Mouse (Mus musculus): ENCODE results near the gene Gm10282. TPM values are rescaled to one million over a fixed set of nuclear protein-coding genes. Genes with fewer than 3 reads are reported as not detected.

Gene Gm10282
- total and polyA plus RNA-seq, 3 experiments = 11.7 to 133 TPM; not detected in 1

GRCm38 (mm10) chr8:72295125-72295524, 9.9 kb downstream of the Gm10282 start:
- peak; percentile 38; the same call in 1 of the 2 replicates for TF ChIP-seq ETS1 (IDR thresholded peaks at IDR 0.05; ENCODE audit: low read depth, low read length)
- TF ChIP-seq JUND (IDR thresholded peaks at IDR 0.05; ENCODE audit: low read depth, low read length) = no peak
- TF ChIP-seq CTCF (IDR thresholded peaks at IDR 0.05 in 2 of 3, conservative IDR thresholded peaks at IDR 0.05 in 1 of 3; ENCODE audit: control insufficient read depth in 1 of 3, insufficient read depth in 1 of 3, low read depth in 2 of 3, low read length in 3 of 3, poor library complexity in 1 of 3, severe bottlenecking in 1 of 3) = no peak
- TF ChIP-seq MXI1 (IDR thresholded peaks at IDR 0.05; ENCODE audit: low read depth, low read length) = peak; percentile 55; the same call in 1 of the 2 replicates
- TF ChIP-seq CHD2 (IDR thresholded peaks at IDR 0.05; ENCODE audit: low read length) = peak; percentile 46; the same call in 1 of the 2 replicates
- peak; percentile 74 for TF ChIP-seq GATA1 (IDR thresholded peaks at IDR 0.05; ENCODE audit: low read depth, low read length)
- TF ChIP-seq SIN3A (IDR thresholded peaks at IDR 0.05; ENCODE audit: low read length) = peak; percentile 22; the same call in 1 of the 2 replicates
- TF ChIP-seq EP300 (IDR thresholded peaks at IDR 0.05; ENCODE audit: low read depth in 1 of 2, low read length in 2 of 2) = peak; percentile 71 to 88
- 0 out of 2 replicates have a peak, but pooled peaks have one; percentile 23 for TF ChIP-seq HCFC1 (IDR thresholded peaks at IDR 0.05; ENCODE audit: low read depth, low read length)
- TF ChIP-seq MAX (IDR thresholded peaks at IDR 0.05; ENCODE audit: low read length) = peak; percentile 34; the same call in 1 of the 2 replicates
- no peak for TF ChIP-seq E2F4 (IDR thresholded peaks at IDR 0.05; ENCODE audit: borderline replicate concordance, low read depth, low read length)
- no peak for TF ChIP-seq ZMIZ1 (IDR thresholded peaks at IDR 0.05; ENCODE audit: low read depth, low read length)
- TF ChIP-seq ELF1 (IDR thresholded peaks at IDR 0.05; ENCODE audit: low read depth, low read length) = peak; percentile 51; the same call in 1 of the 2 replicates
- peak; percentile 7; the same call in 1 of the 2 replicates for TF ChIP-seq SMC3 (IDR thresholded peaks at IDR 0.05; ENCODE audit: low read depth, low read length)
- TF ChIP-seq MYC (IDR thresholded peaks at IDR 0.05; ENCODE audit: low read depth, low read length) = 0 out of 2 replicates have a peak, but pooled peaks have one; percentile 48
- no peak for TF ChIP-seq MAFK (IDR thresholded peaks at IDR 0.05; ENCODE audit: borderline replicate concordance, low read depth, low read length)
- no peak for TF ChIP-seq KAT2A (conservative IDR thresholded peaks at IDR 0.05; ENCODE audit: low read depth, low read length)
- no peak for TF ChIP-seq NRF1 (IDR thresholded peaks at IDR 0.05; ENCODE audit: insufficient read depth, low read depth, low read length, poor library complexity, severe bottlenecking)
- peak; percentile 62; the same call in 1 of the 2 replicates for TF ChIP-seq RCOR1 (IDR thresholded peaks at IDR 0.05; ENCODE audit: low read depth, low read length)
- no peak for TF ChIP-seq POLR2AphosphoS2 (IDR thresholded peaks at IDR 0.05; ENCODE audit: low read length)
- TF ChIP-seq POLR2AphosphoS5 (IDR thresholded peaks at IDR 0.05; ENCODE audit: borderline replicate concordance, low read depth, low read length) = no peak
- TF ChIP-seq TCF12 (IDR thresholded peaks at IDR 0.05; ENCODE audit: low read depth, low read length) = peak; percentile 70
- Histone ChIP-seq H3K27ac (ENCODE audit: control insufficient read depth, low read depth, low read length) (peak overlapping the region; percentile 52), H3K9me3 (replicated peaks; ENCODE audit: insufficient read depth, low read length) (no peaks in the 10 kb centered on the region), H3K4me3 (ENCODE audit: control insufficient read depth in 1 of 2, insufficient read depth in 1 of 2, low read depth in 2 of 2, low read length in 2 of 2) (no peak overlapping the region), H3K36me3 (ENCODE audit: control insufficient read depth in 1 of 2, insufficient read depth in 2 of 2, low read length in 2 of 2) (peaks cover 0 to 7% of the 10 kb centered on the region in 2 experiments; a peak in 2 of 4 replicates), H3K4me1 (ENCODE audit: control insufficient read depth in 1 of 2, insufficient read depth in 2 of 2, low read length in 2 of 2) (peaks cover 4 to 7% of the 10 kb centered on the region in 2 experiments), H3K79me2 (ENCODE audit: control insufficient read depth, insufficient read depth, low read length, poor library complexity) (no peaks in the 10 kb centered on the region), H3K27me3 (ENCODE audit: control insufficient read depth in 1 of 2, insufficient read depth in 2 of 2, low read length in 2 of 2) (0 out of 4 replicates have a peak, but pooled peaks cover 0 to 1% of the 10 kb centered on the region in 2 experiments), H3K9ac (ENCODE audit: control insufficient read depth, low read depth, low read length, poor library complexity, severe bottlenecking) (peak overlapping the region; percentile 42)
- peak; percentile 66 for DNase-seq (ENCODE audit: low read depth, low spot score)
